Mouse (Mus musculus) left cerebral cortex, postnatal 36 days (tissue): ENCODE results near the gene Gpr173. TPM values are rescaled to one million over a fixed set of nuclear protein-coding genes. Genes with fewer than 3 reads are reported as not detected.
"Not testable (repeated sequence)": the region's sequence is repeated elsewhere in the genome, so short reads cannot be mapped to it uniquely, and the experiment has no call there.

Experiments used
- DNase-seq, 2 experiments: peaks; one replicate each; pipeline ENCODE4 v3.0.0; 2021 to 2022; ENCODE audit warnings: low spot score in 2 of 2, mixed read lengths in 1 of 2
- intact Hi-C: fragments of 180-260 bp; cut with DNase I; formaldehyde crosslinking; loops from one replicate; pipeline ENCODE4 v1.15.1; 2025
- total RNA-seq, 2 experiments: library from RNA; stranded (reverse); gene quantifications; 2 replicates each; pipeline ENCODE4 v1.2.3; 2021

Gpr173 gene
- 10 to 100 TPM; 15.8 to 17.5 TPM for total RNA-seq

DNA sequence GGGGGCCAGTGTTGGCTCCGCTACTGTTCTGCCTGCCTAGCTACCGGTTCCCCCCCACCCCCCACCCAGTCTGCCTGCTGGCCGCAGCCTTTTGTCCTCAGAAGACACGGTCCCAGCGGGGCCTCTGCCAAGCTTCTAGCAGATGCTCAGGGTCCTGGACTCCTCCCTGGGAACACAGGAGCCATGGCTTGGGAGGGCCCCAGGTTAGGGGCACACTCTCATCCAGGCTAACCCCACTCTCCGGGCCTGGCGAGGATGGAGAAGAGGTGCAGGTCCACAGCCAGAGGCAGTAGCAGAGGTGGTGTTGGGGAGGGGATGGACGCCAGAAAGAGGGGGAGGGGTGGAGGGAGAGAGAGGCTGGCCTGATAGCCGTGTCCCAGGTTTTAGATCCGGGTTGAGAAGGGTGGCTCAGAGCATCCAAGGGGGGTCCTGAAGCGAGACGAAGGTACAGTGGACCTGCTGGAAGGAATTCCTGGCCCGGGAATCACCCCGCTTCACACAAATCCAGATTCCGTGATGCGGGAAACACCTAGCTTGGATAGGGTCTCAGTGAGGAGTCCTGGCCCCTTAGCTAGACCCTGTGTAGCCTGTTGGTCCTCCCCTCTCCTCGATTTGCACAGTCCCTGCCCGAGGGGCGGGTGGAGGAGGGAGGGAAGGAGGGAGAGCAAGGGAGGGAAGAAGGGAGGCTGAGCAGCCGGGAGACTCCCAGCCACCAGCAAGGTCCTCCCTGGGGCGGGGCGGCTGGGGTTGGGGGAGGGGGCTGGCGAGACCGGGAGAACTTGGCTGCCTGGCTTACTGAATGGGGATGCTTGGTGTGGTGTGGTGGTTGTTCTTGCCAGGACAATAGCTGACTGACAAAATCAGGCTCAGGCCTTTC, at the start of gene Gpr173:
Gpr173 (minus strand) TSS at position 308 of the 877 bp plus-strand sequence.
- intact Hi-C loops = no loop called here
- DNase-seq = peak; percentile 68 to 69

DNA sequence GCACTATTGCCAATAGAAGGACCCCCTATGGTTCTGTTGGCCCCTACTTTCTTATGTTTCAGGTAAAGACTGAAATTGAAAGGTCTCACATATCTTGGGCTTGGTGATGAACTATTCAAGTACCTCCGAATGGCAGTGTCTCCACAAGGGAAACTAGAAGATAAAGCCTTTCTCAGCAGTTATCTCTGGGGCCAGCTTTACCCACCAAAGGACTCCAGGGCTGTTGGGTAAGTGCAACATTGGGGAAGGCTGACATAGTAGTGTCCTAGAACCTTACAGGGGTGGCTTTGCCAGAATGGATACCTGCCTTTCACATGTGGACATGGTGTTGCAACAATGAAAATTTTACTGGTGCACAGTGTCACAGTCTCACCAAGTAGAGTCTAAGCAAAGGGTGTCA, 34.7 kb upstream of the Gpr173 start:
- intact Hi-C loops = no loop called here
- DNase-seq = no peak

DNA sequence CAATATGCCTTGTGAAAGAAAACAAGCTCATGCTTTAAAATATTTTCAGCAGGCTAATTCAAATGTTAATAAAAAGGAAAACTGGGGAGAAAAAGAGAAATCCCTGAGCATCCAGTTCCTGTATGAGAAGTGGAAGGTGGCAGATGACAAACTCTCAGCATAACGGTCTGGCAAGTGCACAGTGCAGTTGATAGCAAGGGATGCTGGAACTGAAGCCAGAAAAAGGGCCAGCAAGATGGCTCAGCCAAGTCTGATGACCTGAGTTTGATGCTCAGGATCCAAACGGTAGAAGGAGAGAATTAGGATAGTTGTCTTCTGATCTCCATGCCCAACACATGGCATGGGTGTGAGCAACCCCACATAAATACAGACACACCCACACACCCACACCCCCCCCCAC, 31.6 kb upstream of the Gpr173 start:
- intact Hi-C loops = no loop called here
- no peak for DNase-seq

DNA sequence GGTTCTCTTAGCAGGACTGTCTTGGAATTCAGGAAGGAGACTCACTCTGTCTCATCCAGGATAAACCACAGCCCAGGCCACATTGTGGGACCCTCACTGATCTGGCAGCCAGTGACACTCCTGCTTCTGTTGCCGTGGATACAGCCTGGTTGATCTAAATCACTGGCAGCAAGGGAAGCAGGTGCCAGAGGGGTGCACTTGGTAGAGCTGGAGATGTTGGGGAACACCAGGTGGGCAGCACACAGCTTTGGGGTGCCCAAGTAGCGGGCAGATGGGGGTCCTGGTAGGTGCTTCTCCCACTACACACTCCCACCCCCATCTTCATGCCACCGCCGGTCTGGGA, 479 bp downstream of the Gpr173 start:
- intact Hi-C loops = no loop called here
- no peak for DNase-seq

DNA sequence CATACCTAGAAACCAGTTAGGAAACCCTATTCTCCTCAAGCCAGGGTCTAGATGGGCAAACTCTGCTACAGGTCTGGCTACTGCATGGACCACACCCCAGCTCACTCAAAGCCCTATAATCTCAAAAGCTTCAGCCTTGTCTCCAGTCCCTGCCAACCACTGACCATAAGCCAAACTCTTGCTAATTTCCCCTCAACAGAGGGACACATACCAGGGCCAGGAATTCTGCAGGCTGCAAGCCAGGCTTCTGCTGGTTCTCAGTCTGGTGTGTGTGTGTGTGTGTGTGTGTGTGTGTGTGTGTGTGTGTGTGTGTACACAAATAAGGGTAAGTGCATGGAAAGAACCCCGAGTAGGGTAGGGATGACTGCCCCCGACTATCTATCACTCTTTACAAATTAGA, 2.1 kb downstream of the Gpr173 start:
- DNase-seq = no peak
- intact Hi-C loops = no loop called here

DNA sequence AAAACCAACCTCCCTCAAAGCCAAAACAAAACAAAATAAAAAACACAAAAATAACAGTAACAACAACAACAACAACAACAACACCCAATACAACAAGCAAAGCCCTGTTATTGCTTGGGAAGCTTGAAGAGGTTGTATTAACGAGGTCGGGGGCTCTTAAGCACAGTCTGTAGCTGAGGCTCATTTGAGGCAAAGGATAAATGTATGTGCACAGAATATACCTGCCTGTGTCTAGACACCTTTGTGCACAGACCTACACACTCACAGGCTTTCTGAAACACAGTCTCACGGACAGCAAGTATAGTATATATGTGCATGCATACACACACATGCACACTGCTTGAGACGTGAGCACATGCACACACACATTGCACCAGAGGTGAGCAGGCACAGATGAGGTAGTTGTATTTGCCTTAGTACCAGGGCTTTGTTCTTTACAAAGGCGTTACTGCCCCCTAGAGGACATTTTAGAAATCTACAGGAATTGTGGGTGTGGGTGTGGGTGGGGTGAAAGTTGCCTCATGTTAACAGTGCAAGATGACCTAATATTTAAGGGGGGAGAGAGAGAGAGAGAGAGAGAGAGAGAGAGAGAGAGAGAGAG, 15.9 kb downstream of the Gpr173 start:
- no peak for DNase-seq
- intact Hi-C loops = loop anchor here (5.0 kb wide), 1 partner anchor 105 kb away; no protein-coding TSS in a partner anchor

DNA sequence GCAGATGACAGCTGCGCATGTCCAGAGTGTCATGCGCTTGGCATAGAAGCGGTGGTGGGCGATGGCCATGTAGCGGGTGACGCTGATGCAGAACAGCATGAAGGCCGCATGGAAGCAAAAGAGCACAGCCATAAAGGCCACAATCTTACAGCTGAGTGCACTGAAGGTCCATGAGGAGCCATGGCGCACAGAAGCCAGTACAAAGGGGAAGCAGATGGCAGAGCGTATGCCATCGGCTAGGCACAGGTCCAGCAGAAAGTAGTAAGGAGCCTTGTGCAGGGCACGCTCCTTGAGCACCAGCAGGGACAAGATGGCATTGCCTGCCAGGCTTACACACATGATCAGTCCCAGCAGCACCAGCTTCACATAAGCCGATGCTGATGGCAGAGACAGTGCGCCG, 21.5 kb downstream of the Gpr173 start:
- DNase-seq = no peak
- intact Hi-C loops = no loop called here

DNA sequence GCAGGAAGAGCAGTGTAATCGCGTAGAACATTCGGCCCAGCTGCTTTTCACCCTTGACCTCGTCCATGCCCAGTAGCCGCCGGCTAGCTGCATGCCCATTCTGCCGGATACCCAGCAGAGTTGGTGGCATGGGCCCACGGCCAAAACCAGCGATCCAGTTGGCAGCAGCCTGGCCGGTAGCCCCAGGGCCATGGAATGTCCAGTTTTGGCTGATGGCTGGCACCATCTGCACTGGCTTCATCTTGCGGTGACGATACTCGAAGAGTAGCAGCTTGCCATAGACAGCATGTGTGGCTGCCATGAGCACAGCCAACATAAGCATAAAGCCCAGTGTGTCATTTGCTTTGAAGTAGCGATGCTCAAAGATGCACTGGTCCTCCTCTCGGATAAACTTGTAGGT, 21.9 kb downstream of the Gpr173 start:
- intact Hi-C loops = no loop called here
- no peak for DNase-seq

DNA sequence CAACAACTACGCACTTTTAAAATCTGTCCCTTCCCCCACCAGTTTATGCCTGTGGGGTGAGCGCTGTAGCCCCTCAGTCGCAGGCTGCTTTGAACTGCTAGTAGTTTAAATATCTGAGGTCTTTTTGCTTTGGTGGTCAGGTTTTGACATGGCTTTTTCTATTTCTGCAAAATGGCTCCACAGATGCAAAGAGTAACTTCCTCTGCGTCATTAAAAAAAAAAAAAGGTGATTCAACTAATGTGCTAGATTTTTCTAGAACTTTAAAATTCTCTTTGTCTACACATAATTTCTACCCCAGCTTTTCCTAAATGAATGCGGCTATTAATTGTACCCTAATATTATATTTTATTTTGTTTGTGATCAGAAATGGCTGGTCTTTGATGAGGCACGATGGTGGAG, 25.6 kb downstream of the Gpr173 start:
- no peak for DNase-seq
- intact Hi-C loops = no loop called here

DNA sequence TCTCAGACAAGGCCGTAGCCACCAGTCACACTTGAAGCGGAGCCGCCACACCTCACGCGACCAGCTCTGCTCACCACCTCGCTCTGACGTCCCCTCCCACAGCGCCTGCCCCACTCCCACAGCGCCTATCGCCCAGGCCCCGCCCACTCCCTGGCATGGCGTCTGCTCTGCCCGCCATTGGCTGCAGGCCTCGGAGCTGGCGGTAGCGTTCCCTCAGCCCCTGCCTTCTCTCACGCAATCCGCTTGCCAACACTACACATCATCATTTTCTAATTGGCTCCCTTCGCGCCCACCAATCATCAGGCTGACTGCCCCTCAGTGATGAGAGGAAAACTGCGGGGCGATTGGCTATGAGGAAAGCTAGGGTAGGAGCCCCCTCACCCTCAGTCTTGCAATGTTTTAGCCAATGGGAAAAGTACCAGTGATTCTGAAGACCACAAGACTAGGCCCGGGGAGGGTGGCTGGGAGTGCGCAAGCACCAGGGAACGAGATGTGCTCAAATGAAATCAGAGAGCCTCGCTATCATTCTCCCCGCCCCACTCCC, 26.1 kb downstream of the Gpr173 start, which contains the start of gene Tspyl2:
Tspyl2 (minus strand) TSS at position 68 of the 544 bp plus-strand sequence.
- intact Hi-C loops = no loop called here
- DNase-seq = peak; percentile 90 to 91

DNA sequence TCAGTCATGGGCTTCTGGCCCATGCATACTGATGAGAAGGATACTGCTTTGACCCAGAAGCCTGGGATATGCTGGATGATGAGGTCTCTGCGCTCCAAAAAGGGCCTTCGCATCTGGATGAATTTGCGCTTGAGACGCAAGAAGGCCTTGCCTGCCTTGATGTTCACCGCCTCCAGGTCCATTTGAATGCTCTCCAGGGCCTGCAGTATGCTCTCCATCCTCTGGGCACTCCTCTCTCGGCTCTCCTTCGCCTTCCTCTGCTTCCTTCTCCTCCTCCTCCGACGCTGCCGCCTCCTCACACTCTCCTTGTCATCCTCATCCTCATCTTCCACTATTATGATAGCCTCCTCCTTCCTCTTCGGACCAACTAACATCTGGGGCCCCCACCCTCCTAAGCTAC, 27.0 kb downstream of the Gpr173 start:
- intact Hi-C loops = no loop called here
- no peak for DNase-seq

DNA sequence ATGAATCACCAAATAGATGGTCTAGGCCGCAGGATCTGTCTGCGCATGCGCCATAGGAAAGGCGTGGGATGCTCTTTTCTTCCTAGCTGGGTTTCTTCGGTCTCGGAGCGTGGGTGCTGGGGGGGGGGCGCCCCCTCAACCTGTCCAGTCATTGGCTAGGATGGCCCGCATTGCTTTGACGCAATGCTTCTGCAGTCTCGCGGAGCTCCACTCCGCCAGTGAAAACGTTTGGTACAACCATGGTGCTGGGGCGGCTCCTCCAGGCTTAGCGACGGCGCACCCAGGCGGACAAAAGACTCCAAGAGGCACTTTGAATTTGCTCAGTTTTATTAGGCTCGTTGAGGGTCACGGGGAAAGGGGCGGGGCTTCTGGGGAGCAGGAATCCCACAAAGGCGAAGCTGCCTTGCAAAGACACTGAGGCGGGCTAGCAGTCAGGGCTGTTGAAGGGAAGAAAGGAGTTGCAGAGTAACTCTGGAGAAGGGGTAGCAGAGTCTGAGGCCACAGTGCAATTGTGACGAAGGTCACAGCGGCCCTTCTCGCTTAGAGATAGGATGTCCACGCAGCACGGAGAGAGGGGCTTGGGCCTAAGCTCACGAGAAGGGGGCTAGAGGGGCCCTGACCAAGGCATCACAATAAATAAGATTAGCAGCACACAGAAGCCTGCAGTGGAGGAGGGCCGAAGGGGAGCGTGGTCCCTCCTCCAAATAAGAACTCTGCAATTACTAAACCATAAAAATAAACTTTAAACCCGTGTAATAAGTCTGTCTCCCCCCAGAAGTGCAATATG, 31.8 kb downstream of the Gpr173 start:
- intact Hi-C loops = no loop called here
- DNase-seq = peak; percentile 83 to 88

DNA sequence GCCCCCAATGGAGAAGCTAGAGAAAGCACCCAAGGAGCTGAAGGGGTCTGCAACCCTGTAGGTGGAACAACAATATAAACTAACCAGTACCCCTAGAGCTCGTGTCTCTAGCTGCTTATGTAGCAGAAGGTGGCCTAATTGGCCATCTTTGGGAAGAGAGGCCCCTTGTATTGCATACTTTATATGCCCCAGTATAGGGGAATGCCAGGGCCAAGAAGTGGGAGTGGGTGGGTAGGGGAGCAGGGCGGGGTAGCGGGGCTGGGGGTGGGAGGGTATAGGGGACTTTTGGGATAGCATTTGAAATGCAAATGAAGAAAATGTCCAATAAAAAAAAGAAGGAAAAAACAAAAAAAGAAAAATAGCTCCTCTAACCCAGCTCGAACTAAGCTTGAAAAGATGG, 32.4 kb downstream of the Gpr173 start:
- intact Hi-C loops, DNase-seq: not testable (repeated sequence)

DNA sequence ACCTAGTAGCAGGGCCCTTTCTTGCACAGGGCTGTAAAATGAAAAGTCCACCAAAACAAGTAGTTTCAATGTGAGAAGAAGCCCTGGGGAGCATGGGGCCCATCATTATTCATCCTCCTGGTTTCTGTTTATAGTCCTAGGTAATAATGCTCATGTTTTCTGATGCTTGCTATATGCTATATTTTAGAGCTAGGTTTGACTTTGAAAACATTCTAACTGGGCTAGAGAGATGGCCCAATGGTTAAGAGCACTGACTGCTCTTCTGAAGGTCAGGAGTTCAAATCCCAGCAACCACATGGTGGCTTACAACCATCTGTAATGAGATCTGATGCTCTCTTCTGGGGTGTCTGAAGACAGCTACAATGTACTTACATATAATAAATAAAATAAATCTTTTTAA, 39.1 kb downstream of the Gpr173 start:
- DNase-seq, intact Hi-C loops: not testable (repeated sequence)

DNA sequence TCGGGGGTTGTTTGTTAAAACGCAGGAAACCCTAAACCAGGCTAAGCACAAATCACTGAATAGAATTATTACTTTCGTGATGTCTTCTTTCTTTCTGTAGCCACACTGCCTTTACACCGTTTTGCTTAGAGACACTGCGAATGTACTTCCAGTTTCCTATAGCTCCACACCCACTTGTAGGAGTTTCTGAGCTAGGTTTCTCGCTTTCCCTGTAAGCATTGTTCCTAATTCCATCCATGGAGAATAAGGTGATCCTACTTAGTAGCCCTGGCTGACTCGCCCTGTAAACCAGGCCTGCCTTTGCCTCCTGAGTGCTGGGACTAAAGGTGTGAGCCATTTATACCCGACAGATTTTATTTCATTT, 40.8 kb downstream of the Gpr173 start:
- DNase-seq = no peak
- intact Hi-C loops = no loop called here

DNA sequence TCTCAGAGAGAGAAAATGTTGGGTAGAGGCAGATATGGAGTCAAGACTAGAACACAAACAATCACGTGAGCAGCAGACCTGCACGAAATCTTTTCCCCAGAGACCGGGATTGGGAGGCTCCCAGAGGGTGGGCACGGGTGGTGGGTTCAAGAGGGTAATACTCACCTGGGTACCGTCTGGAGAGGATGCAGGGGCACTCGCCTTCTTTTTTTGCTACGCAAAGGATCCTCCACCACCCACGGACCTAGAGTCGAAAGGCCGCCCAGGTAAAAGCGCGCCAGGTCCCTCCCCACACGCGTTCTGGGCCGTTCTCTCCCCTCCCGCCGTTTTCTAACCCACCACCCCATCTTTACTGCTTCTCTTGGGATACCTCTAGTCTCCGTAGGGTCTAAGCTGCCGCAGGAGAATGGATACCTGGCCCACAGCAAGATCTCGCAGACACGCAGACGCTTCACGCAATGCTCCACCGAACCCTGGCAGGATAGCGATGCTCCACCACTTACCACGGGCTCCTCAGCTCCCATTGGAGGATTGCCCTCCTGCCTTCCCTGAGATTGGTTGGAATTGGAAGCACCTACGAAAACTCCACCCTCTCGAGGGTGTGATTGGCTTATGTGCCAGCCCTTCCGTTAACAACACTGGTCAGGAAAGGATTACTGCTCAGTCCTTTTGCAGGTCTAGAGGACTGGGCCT, 41.4 kb downstream of the Gpr173 start, which contains the start of gene Kantr:
Kantr (minus strand) TSS at position 500 of the 693 bp plus-strand sequence.
- peak; percentile 76 for DNase-seq
- intact Hi-C loops = no loop called here

DNA sequence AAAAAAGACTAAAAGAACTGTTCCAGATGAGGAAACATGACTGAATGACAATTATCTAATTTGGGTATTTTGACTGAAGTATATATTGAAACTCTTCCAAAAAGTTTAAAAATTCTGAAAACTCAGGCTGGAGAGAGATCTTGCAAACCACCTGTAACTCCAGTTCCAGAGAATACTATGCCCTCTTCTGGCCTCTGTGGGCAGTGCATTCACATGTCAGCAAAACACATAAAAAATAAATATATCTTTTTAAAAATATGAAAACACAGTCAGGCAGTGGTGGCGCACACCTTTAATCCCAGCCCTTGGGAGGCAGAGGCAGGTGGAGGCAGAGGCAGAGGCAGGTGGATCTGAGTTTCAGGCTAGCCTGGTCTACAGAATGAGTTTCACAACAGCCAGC, 44.9 kb downstream of the Gpr173 start:
- DNase-seq = no peak
- intact Hi-C loops = no loop called here

DNA sequence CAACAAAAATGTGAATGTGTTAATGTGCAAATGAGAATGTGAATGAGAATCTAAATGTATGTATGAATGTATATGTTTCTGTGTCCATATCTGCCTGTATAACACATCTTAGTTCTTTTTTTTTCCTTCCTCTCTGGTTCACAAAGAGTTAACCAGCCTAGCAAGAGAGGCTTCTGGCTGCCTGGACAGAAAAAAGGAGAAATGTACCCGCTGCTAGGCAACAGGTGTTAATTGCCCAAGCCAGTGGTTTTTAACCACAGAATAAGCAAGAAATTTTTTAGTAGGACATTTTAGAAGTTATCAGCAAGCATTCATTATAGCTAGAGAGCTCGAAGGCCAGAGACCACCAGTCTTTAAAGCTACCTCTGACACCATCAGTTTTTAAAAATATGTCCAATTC, 45.7 kb downstream of the Gpr173 start:
- intact Hi-C loops = no loop called here
- DNase-seq = no peak

DNA sequence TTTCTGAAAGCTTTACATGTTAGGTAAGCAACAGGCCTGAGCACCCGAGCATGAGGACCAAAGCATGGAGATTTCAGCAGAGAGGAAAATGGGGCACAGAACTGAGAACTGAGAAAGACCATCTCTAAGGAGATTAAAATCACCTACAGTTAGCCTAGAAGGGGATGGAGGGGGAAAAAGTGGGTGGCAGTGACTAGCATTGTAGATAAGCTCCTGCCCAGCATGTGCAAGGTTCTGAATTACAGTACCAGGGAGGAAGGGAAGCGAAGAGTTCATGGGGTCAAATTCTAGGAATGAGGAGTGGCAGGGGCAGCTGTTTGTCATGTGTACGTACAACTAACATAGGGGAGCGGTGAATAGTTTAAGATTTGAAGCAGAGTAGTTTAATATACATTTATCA, 48.0 kb downstream of the Gpr173 start:
- intact Hi-C loops = no loop called here
- no peak for DNase-seq

DNA sequence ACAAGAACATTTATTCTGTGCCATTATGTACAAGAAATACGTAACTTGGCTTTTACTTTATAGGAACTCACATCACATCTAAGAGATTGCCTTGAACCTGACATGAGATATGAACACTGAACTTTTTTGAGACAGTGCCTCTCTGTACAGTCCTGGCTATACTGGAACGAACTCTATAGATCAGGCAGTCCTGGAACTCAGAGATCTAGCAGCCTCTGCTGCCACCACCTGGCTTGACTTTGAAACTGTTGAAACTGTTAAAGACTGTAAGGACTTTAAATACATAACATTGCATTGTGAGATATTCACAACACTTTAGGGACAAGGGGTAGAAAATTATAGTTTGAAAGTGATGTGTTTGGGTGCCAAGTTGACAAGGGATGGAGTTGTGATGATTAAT, 60.6 kb downstream of the Gpr173 start:
- intact Hi-C loops = no loop called here

More for the DNA sequence above, 60.6 kb downstream of the Gpr173 start:
- DNase-seq = no peak
